Mouse (Mus musculus): ENCODE results near the gene Hspb6. TPM values are rescaled to one million over a fixed set of nuclear protein-coding genes. Genes with fewer than 3 reads are reported as not detected.

Gene Hspb6
- total and polyA plus RNA-seq, 3 experiments: 0.79 to 6.0 (median 2.3) TPM

GRCm38 (mm10) chr7:30584339-30584738, 32.4 kb downstream of the Hspb6 start:
- no peak overlapping the region for H3K4me2 ChIP-seq (ENCODE audit: insufficient read depth, low read depth, poor library complexity, severe bottlenecking)
- H3K4me1 ChIP-seq (ENCODE audit: control insufficient read depth in 1 of 2, insufficient read depth in 2 of 2): peaks cover 3 to 14% of the 10 kb centered on the region in 2 experiments; a peak in 3 of 4 replicates
- H3K27ac ChIP-seq (ENCODE audit: insufficient read depth, low read depth): no peak overlapping the region
- dilution Hi-C loops (cut with MboI; ENCODE audit: extremely low pct_ligation_motif_present, extremely low pct_unique_long_range_greater_than_20kb, low sequenced_read_pairs): no loop called here
- no peak for DNase-seq (ENCODE audit: extremely low read depth)
- H3K27me3 ChIP-seq (replicated peaks): no peaks in the 10 kb centered on the region
- H3K9ac ChIP-seq (ENCODE audit: insufficient read depth, low read depth): no peak overlapping the region
- in situ Hi-C loops (cut with MboI; ENCODE audit: low pct_ligation_motif_present, low pct_unique_long_range_greater_than_20kb, low sequenced_read_pairs): no loop called here
- TF ChIP-seq JUND (conservative IDR thresholded peaks at IDR 0.05; ENCODE audit: low read depth, low read length) (no peak), UBTF (IDR thresholded peaks at IDR 0.05; ENCODE audit: low read depth, low read length) (no peak), PAX5 (IDR thresholded peaks at IDR 0.05; ENCODE audit: low read length) (no peak), IRF4 (IDR thresholded peaks at IDR 0.05; ENCODE audit: low read depth, low read length) (no peak), MAZ (IDR thresholded peaks at IDR 0.05; ENCODE audit: low read depth, low read length) (no peak), CHD1 (IDR thresholded peaks at IDR 0.05; ENCODE audit: low read depth, low read length) (no peak), ELF1 (IDR thresholded peaks at IDR 0.05; ENCODE audit: low read depth, low read length) (no peak), SIN3A (IDR thresholded peaks at IDR 0.05; ENCODE audit: low read length) (no peak), JUN (IDR thresholded peaks at IDR 0.05; ENCODE audit: insufficient read depth, low read depth, low read length) (no peak), SMC3 (IDR thresholded peaks at IDR 0.05; ENCODE audit: low read depth, low read length) (no peak), USF1 (IDR thresholded peaks at IDR 0.05; ENCODE audit: low read depth, low read length) (no peak), NRF1 (IDR thresholded peaks at IDR 0.05; ENCODE audit: low read depth, low read length) (no peak), GABPA (IDR thresholded peaks at IDR 0.05; ENCODE audit: insufficient replicate concordance, low read depth, low read length) (no peak), RAD21 (IDR thresholded peaks at IDR 0.05; ENCODE audit: low read depth, low read length) (no peak)
- peaks cover 75 to 78% of the 10 kb centered on the region in 2 experiments for H3K36me3 ChIP-seq (replicated peaks in 1 of 2; ENCODE audit: control insufficient read depth in 1 of 2, insufficient read depth in 1 of 2, low read length in 1 of 2)
- H3K4me3 ChIP-seq (replicated peaks in 1 of 3; ENCODE audit: low read depth in 2 of 3, low read length in 2 of 3, poor library complexity in 1 of 3): no peak overlapping the region
- H3K79me2 ChIP-seq (replicated peaks; ENCODE audit: control insufficient read depth, extremely low read depth, insufficient read depth, poor library complexity, severe bottlenecking): peaks cover 27% of the 10 kb centered on the region
- H3K9me3 ChIP-seq (replicated peaks; ENCODE audit: low read length): no peaks in the 10 kb centered on the region

DNA sequence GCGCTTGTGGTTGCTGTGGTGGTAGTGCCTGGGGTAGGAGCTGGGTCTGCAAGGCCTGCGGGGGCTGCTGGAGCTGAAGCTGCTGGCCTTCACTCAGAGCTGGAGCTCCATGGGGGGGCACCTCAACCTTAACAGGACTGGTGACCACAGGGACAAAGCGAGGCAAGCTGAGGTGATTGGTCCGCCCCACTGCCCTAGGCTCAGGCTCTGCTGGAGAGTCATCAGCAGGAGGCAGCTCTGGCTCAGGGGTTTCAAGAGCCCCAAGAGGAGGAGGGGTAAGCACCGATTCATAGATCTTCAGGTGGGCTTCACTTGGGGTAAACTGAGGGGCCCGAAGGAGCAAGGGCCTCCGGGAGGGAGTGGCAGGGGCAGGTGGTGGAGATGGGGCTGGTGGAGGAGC, 33.2 kb downstream of the Hspb6 start:
- Histone ChIP-seq H3K4me2 (ENCODE audit: insufficient read depth, low read depth, poor library complexity, severe bottlenecking) (no peak overlapping the region), H3K9me3 (replicated peaks; ENCODE audit: low read length) (no peaks in the 10 kb centered on the region), H3K27ac (ENCODE audit: insufficient read depth, low read depth) (no peak overlapping the region), H3K27me3 (replicated peaks) (no peaks in the 10 kb centered on the region), H3K79me2 (replicated peaks; ENCODE audit: control insufficient read depth, extremely low read depth, insufficient read depth, poor library complexity, severe bottlenecking) (peaks cover 31% of the 10 kb centered on the region), H3K4me3 (replicated peaks in 1 of 3; ENCODE audit: low read depth in 2 of 3, low read length in 2 of 3, poor library complexity in 1 of 3) (no peak overlapping the region), H3K36me3 (replicated peaks in 1 of 2; ENCODE audit: control insufficient read depth in 1 of 2, insufficient read depth in 1 of 2, low read length in 1 of 2) (peaks cover 67 to 74% of the 10 kb centered on the region in 2 experiments), H3K4me1 (ENCODE audit: control insufficient read depth in 1 of 2, insufficient read depth in 2 of 2) (peaks cover 3 to 18% of the 10 kb centered on the region in 2 experiments; a peak in 3 of 4 replicates), H3K9ac (ENCODE audit: insufficient read depth, low read depth) (no peak overlapping the region)
- in situ Hi-C loops (cut with MboI; ENCODE audit: low pct_ligation_motif_present, low pct_unique_long_range_greater_than_20kb, low sequenced_read_pairs) (no loop called here), dilution Hi-C loops (cut with MboI; ENCODE audit: extremely low pct_ligation_motif_present, extremely low pct_unique_long_range_greater_than_20kb, low sequenced_read_pairs) (no loop called here)
- TF ChIP-seq USF2 (conservative IDR thresholded peaks at IDR 0.05; ENCODE audit: low read depth, low read length) (no peak), PAX5 (IDR thresholded peaks at IDR 0.05; ENCODE audit: low read length) (no peak), KAT2A (IDR thresholded peaks at IDR 0.05; ENCODE audit: insufficient replicate concordance, low read length) (no peak), HCFC1 (IDR thresholded peaks at IDR 0.05; ENCODE audit: low read depth, low read length) (no peak), POLR2A (IDR thresholded peaks at IDR 0.05; ENCODE audit: low read depth, low read length) (no peak), ETS1 (conservative IDR thresholded peaks at IDR 0.05; ENCODE audit: low read depth, low read length) (no peak), MAX (IDR thresholded peaks at IDR 0.05; ENCODE audit: low read length) (no peak), ZMIZ1 (IDR thresholded peaks at IDR 0.05; ENCODE audit: low read depth, low read length) (no peak)
- no peak for DNase-seq (ENCODE audit: extremely low read depth)

Data from CH12.LX (cell line).